Mouse (Mus musculus) lung, embryonic 15.5 days (tissue): ENCODE results near the gene Btnl9. TPM values are rescaled to one million over a fixed set of nuclear protein-coding genes. Genes with fewer than 3 reads are reported as not detected.

ENCODE experiments used
- ATAC-seq: fragments of 200-750 bp; cut with Nextera tagmentation; 2 replicates; pipeline ENCODE4 v1.8.0; 2017; ENCODE audit warnings: moderate number of reproducible peaks, borderline replicate concordance; ENCODE audit not compliant: low FRiP score, low TSS enrichment; ENCODE audit errors: extremely low read depth
- H3K27ac ChIP-seq: fragments of 300-500 bp; sonication (generic); 2 replicates; pipeline ENCODE4 v1.5.1; 2015; ENCODE audit warnings: moderate library complexity, mild to moderate bottlenecking, inconsistent platforms
- H3K27me3 ChIP-seq: fragments of 300-500 bp; sonication (generic); 2 replicates; pipeline ENCODE4 v1.6.1; 2015; ENCODE audit warnings: inconsistent platforms
- H3K36me3 ChIP-seq: fragments of 300-500 bp; sonication (generic); 2 replicates; pipeline ENCODE4 v1.6.1; 2015; ENCODE audit warnings: inconsistent platforms
- H3K4me1 ChIP-seq: fragments of 300-500 bp; sonication (generic); 2 replicates; pipeline ENCODE4 v1.6.1; 2015; ENCODE audit warnings: inconsistent platforms
- H3K4me2 ChIP-seq: fragments of 300-500 bp; sonication (generic); 2 replicates; pipeline ENCODE4 v1.6.1; 2015; ENCODE audit warnings: inconsistent platforms, mild to moderate bottlenecking, moderate library complexity
- H3K4me3 ChIP-seq: fragments of 300-500 bp; sonication (generic); 2 replicates; pipeline ENCODE4 v1.5.1; 2015; ENCODE audit warnings: mild to moderate bottlenecking, inconsistent platforms
- H3K9ac ChIP-seq: fragments of 300-500 bp; sonication (generic); 2 replicates; pipeline ENCODE4 v1.6.1; 2015; ENCODE audit warnings: inconsistent platforms
- H3K9me3 ChIP-seq: fragments of 300-500 bp; sonication (generic); 2 replicates; pipeline ENCODE4 v1.6.1; 2016; ENCODE audit warnings: inconsistent platforms
- WGBS: fragments of 180-500 bp; shearing (Covaris S2); methylation state at CpG from one replicate; pipeline ENCODE4 v1.1.7; 2015; 5-methylcytosine and 5-hydroxymethylcytosine counted together
- polyA plus RNA-seq: library from polyadenylated mRNA; unstranded; fragments of >200 nt; fragmentation: Nextera tagmentation; extraction: Ambion mirVana; gene quantifications from 2 replicates; pipeline ENCODE4 v1.2.1, GENCODE M21; 2015

The Btnl9 gene
- polyA plus RNA-seq, 1 experiment from 2014 or later: 1.1 TPM

DNA sequence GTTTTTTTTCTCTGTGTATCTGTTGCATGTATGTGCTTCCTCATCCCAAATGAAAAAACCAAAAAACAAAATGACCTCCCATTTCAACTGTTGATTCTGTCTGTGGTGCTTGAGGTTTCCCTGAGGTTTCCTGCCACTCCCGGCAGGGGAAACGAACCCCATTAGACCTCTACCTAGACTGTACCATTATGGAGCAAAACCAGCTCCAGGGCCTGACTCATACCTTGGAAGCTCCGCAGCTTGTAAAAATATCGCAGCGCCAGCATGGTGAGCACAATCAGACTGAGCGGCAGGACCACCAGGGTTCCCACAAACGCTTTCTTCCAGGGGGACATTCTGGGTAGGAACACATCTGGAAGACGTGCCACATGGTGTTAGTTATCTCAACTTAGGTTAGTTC is 11.6 kb downstream of the Btnl9 start:
- WGBS: 92% methylated on average over 8 of the region's 8 CpGs
- no peak for ATAC-seq
- Histone ChIP-seq H3K4me2 (no peak overlapping the region), H3K9ac (no peak overlapping the region), H3K4me1 (no peaks in the 10 kb centered on the region), H3K27me3 (peaks cover under 1% of the 10 kb centered on the region; the same call in 1 of the 2 replicates), H3K27ac (no peak overlapping the region), H3K36me3 (no peaks in the 10 kb centered on the region), H3K4me3 (no peak overlapping the region), H3K9me3 (no peaks in the 10 kb centered on the region)

DNA sequence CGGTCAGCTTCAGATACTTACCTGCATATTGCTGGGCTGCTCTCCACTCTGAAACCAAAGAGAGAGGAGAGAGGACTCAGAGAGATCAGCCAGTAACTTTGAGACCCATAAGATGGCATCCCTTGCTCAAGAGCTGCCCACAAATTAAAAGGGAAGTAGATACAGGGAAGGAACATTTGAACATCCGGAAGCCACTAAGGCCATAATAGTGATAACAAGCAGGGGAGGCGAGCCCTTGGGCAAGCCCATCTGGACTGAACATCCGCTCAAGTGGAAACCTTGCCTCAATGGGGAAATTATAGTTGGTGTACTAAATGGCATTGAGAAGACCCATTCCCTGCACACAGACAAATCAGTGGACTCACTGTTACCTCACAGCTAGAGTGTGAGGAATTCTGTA is 16.4 kb downstream of the Btnl9 start:
- H3K4me2 ChIP-seq: no peak overlapping the region
- H3K4me1 ChIP-seq: peaks cover 7% of the 10 kb centered on the region; the same call in 1 of the 2 replicates
- no peak overlapping the region for H3K27ac ChIP-seq
- no peak overlapping the region for H3K9ac ChIP-seq
- no peak overlapping the region for H3K4me3 ChIP-seq
- no peak for ATAC-seq
- peaks cover 21% of the 10 kb centered on the region for H3K27me3 ChIP-seq
- H3K36me3 ChIP-seq: no peaks in the 10 kb centered on the region
- WGBS: 89% methylated on average over 4 of the region's 4 CpGs
- H3K9me3 ChIP-seq: no peaks in the 10 kb centered on the region

- WGBS: 2% methylated on average over 48 of the region's 50 CpGs
Observed at GRCm38 (mm10) chr11:49168839-49169611, 17.9 kb downstream of the Btnl9 start.

DNA sequence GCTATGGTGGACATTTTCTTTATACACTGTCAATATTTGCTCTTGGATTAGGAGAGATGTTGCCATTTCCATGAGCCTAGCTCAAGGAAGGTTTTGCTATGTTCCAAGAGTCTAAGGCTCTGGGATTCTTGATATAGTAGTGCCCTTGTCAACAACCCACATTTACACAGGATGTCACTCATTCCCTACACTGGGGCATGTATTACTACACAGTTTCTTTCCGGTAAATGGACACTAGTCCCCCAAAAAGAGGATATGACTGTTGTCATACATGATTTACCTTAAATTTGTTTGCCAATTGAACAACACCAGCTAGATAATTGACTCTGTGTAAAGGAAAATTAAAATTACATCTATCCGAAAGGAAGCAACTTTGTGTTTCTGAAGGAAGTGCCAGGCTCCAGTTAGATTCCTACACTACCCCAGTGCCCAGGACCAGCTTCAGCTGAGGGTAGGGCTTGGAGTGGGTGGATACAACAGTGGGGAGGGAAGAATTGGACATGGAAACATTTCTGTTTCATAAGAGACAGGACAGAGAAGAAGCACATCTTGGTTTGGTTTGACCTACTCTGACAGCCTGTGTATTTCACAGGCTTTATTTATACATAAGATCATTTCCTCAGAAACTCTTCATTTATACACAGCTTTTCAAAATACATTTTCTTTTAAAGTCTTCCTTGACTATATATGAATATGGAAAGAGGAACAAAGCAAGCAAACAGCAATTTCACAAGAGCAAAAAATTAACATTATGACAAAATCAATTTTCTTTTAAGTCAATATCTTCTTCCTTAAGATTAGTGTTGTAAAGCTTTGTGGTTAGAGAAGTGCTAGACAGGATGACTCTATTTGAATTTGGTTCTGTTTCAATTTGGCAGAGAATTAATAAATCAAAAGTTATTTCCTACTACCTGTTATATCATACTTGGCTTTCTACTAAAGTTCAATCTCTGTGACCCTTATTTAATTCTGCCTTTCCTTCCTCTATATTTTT is 29.8 kb downstream of the Btnl9 start:
- Histone ChIP-seq H3K4me2 (no peak overlapping the region), H3K9me3 (no peaks in the 10 kb centered on the region), H3K4me1 (no peaks in the 10 kb centered on the region), H3K27me3 (no peaks in the 10 kb centered on the region), H3K36me3 (no peaks in the 10 kb centered on the region), H3K4me3 (no peak overlapping the region), H3K27ac (no peak overlapping the region), H3K9ac (no peak overlapping the region)
- WGBS: 75% methylated on average over 2 of the region's 2 CpGs
- ATAC-seq: no peak

More at GRCm38 (mm10) chr11:49168839-49169611, 17.9 kb downstream of the Btnl9 start:
- Histone ChIP-seq H3K36me3 (no peaks in the 10 kb centered on the region), H3K4me1 (peaks cover 7% of the 10 kb centered on the region; the same call in 1 of the 2 replicates), H3K4me2 (peak overlapping the region; percentile 53), H3K27ac (no peak overlapping the region), H3K4me3 (peak overlapping the region; percentile 16), H3K9ac (no peak overlapping the region), H3K27me3 (peaks cover 21% of the 10 kb centered on the region), H3K9me3 (no peaks in the 10 kb centered on the region)
- ATAC-seq: no peak

DNA sequence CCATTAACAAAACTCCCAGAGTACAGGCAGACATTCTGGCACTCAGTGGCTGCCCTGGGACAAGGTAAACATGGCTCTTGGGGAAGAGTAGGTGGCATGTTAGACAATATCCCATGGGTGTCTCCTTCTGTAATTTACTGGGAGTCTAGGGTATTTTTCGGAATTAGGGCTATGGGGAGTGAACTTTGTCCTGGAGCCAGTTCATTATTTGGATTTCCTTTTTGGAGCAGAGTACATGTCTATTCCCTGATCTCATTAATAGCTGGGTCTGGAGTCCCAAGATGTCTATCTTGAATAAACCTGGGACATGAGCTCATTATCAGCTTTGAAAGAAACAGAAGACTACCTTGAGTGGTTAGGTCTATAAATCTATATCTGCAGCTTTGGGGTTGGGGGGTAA is 32.9 kb downstream of the Btnl9 start, which contains the start of gene Olfr1394:
Gene Olfr1394 (plus strand): TSS at position 301 of the 400 bp plus-strand sequence.
- H3K4me3 ChIP-seq: no peak within 1 kb of the TSS
- no peaks in the 10 kb centered on the region for H3K27me3 ChIP-seq
- H3K4me1 ChIP-seq: no peaks in the 10 kb centered on the region
- H3K4me2 ChIP-seq: no peak within 1 kb of the TSS
- H3K27ac ChIP-seq: no peak within 1 kb of the TSS
- 76% methylated on average over 1 of the region's 1 CpGs for WGBS
- no peaks in the 10 kb centered on the region for H3K36me3 ChIP-seq
- H3K9ac ChIP-seq: no peak within 1 kb of the TSS
- no peak for ATAC-seq
- H3K9me3 ChIP-seq: no peaks in the 10 kb centered on the region

- Histone ChIP-seq H3K27ac (no peak within 1 kb of the TSS), H3K9ac (no peak within 1 kb of the TSS), H3K9me3 (no peaks in the 10 kb centered on the region), H3K4me1 (no peaks in the 10 kb centered on the region), H3K36me3 (no peaks in the 10 kb centered on the region), H3K27me3 (no peaks in the 10 kb centered on the region), H3K4me2 (no peak within 1 kb of the TSS), H3K4me3 (no peak within 1 kb of the TSS)
- WGBS: 85% methylated on average over 6 of the region's 6 CpGs
- no peak for ATAC-seq
Observed at GRCm38 (mm10) chr11:49141974-49142373, 45.0 kb downstream of the Btnl9 start, which contains the start of gene Olfr1395. Gene Olfr1395, plus strand, starts transcription at chr11:49142274.

- H3K4me3 ChIP-seq: no peak overlapping the region
- no peak for ATAC-seq
- WGBS: 89% methylated on average over 2 of the region's 2 CpGs
- H3K4me1 ChIP-seq: no peaks in the 10 kb centered on the region
- H3K27me3 ChIP-seq: no peaks in the 10 kb centered on the region
- no peak overlapping the region for H3K27ac ChIP-seq
- H3K36me3 ChIP-seq: no peaks in the 10 kb centered on the region
- H3K9ac ChIP-seq: no peak overlapping the region
- H3K9me3 ChIP-seq: no peaks in the 10 kb centered on the region
- no peak overlapping the region for H3K4me2 ChIP-seq
Observed at GRCm38 (mm10) chr11:49124169-49124568, 62.8 kb downstream of the Btnl9 start.

DNA sequence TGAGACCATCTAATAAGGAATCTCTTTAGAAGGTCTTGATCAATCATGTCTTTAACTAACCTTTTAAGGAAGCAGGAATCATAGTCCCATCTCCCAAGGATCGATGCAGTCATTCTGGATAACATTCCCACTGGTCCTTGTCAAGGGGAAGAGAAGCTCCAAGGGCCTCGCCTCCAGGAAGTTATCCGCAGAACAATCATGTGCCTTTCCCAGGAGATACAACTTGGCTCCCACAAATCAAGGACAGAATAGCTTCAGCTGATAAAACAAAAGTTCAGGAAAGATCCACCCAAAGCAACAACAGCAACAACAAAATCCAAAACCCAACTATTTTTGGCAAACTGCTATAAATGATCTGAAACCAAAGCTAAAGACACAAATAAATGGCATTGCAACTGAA is 67.3 kb downstream of the Btnl9 start:
- no peak for ATAC-seq
- WGBS: 79% methylated on average over 3 of the region's 3 CpGs
- Histone ChIP-seq H3K27ac (no peak overlapping the region), H3K9ac (no peak overlapping the region), H3K36me3 (no peaks in the 10 kb centered on the region), H3K4me3 (no peak overlapping the region), H3K4me2 (no peak overlapping the region), H3K4me1 (no peaks in the 10 kb centered on the region), H3K9me3 (no peaks in the 10 kb centered on the region), H3K27me3 (no peaks in the 10 kb centered on the region)

Other genes with a start within 250 kb of the Btnl9 start
- 2.3 and 2.8 TPM in 2 replicates for gene Psme2b, start 241.0 kb downstream of the Btnl9 start, polyA plus RNA-seq
- 0.05 TPM in 1 of 2 replicates, not detected in the other for gene Olfr56, start 208.3 kb downstream of the Btnl9 start, polyA plus RNA-seq
- 0.45 and 0.69 TPM in 2 replicates for gene 9930111J21Rik1, start 207.8 kb downstream of the Btnl9 start, polyA plus RNA-seq
- 0.05 TPM in 1 of 2 replicates, not detected in the other for gene Gm12185, start 194.9 kb downstream of the Btnl9 start, polyA plus RNA-seq
- 0.52 and 2.0 TPM in 2 replicates for gene Tgtp1, start 193.0 kb downstream of the Btnl9 start, polyA plus RNA-seq
- 0.55 and 1.1 TPM in 2 replicates for gene 9930111J21Rik2, start 135.9 kb downstream of the Btnl9 start, polyA plus RNA-seq
- gene Tgtp2, start 123.0 kb downstream of the Btnl9 start, polyA plus RNA-seq: 0.72 and 1.3 TPM in 2 replicates
- 2.6 and 3.1 TPM in 2 replicates for gene Ifi47, start 110.6 kb downstream of the Btnl9 start, polyA plus RNA-seq
- not detected in 2 replicates for gene Olfr1396, start 72.3 kb downstream of the Btnl9 start, polyA plus RNA-seq
- not detected in 2 replicates for gene Olfr1395, start 44.9 kb downstream of the Btnl9 start, polyA plus RNA-seq
- gene Olfr1394, start 32.8 kb downstream of the Btnl9 start, polyA plus RNA-seq: not detected in 2 replicates
- gene Zfp62, start 16.1 kb upstream of the Btnl9 start, polyA plus RNA-seq: 37.6 and 40.3 TPM in 2 replicates
- 65.0 and 69.6 TPM in 2 replicates for gene Mgat1, start 57.0 kb upstream of the Btnl9 start, polyA plus RNA-seq
- not detected in 2 replicates for gene Olfr1393, start 91.1 kb upstream of the Btnl9 start, polyA plus RNA-seq
- not detected in 2 replicates for gene Olfr1392, start 98.1 kb upstream of the Btnl9 start, polyA plus RNA-seq
- gene Olfr10, start 117.6 kb upstream of the Btnl9 start, polyA plus RNA-seq: not detected in 2 replicates
- gene Olfr1391, start 135.6 kb upstream of the Btnl9 start, polyA plus RNA-seq: not detected in 2 replicates
- gene Olfr1390, start 148.0 kb upstream of the Btnl9 start, polyA plus RNA-seq: not detected in 2 replicates
- not detected in 2 replicates for gene Olfr1389, start 235.9 kb upstream of the Btnl9 start, polyA plus RNA-seq
- gene Olfr1388, start 249.5 kb upstream of the Btnl9 start, polyA plus RNA-seq: 0.06 and 0.10 TPM in 2 replicates